Mouse (Mus musculus): Measurements from ENCODE around the gene Txn2.

Gene Txn2

GRCm38 (mm10) chr15:77933770-77934169 lies 5.0 kb upstream of the Txn2 start:
- peak; percentile 98 to 100 for DNase-seq

DNA sequence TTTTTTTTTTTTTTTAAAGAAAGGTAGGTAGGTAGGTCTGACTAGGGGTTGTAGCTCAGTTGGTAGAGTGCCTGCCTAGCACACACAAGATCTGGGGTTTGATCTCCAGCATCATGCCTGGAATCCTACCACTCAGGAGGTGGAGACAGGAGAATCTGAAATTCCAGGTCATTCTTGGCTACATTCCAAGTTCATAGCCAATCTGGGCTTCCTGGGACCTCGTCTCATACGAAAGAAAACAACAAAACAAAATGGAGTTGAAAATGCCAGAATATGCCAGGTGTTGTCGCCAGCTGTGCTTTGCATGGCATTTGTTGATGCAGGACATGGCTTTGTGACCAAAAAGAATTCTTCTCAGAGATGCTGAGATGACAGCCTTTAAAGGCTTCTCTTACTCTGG lies 4.4 kb upstream of the Txn2 start:
- no peak for DNase-seq

DNA sequence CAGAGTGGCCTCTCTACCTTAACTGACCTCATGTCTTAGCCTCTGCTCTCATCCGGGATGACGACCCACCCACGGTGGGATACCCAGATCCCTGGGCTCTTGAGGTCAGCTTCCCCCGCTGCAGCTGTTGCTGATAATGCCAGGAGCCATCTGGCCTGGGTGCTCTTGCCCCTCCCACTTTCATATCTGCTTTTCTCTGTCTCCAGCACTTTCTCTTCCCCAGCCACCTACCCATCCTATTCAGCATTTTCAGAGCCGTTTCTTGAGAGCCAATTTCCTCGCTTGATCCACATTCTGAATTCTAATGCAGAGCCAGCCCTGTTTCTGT lies 2.8 kb upstream of the Txn2 start:
- no peak for DNase-seq

DNA sequence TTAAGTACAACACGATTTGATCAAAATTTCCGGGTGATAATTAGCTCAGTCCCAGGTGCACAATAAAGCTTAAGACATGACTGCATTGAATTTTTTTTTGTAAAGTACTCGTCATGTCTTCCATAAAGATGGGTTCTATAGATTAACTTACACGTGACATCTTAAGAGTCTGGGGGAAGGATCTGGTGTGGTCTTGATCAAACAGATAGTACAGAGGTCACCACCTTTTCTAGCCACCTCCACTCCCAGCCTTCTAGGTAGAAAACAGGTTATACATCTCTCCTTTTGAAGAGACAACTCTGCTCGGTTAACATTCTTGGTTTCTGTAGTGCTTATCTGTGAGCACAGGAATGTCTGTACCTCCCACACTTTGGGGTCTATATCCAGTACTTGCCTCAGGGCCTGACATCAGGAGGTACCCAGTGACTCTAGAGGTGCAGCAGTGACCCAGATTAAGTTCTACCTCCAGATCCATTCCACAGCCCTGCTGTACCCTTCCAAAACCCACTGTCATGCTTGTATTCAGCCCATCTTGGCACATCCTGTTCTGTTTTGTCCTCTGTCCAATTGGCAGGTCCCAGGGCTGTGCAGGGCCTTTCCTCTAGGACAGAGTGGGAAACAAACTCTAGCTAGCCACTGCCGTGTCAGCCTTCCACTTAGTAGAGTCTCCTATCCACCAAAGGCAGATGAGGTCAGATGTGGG lies 2.3 kb upstream of the Txn2 start:
- DNase-seq: no peak

- DNase-seq: no peak
Measured at GRCm38 (mm10) chr15:77929804-77930203, 998 bp upstream of the Txn2 start.

DNA sequence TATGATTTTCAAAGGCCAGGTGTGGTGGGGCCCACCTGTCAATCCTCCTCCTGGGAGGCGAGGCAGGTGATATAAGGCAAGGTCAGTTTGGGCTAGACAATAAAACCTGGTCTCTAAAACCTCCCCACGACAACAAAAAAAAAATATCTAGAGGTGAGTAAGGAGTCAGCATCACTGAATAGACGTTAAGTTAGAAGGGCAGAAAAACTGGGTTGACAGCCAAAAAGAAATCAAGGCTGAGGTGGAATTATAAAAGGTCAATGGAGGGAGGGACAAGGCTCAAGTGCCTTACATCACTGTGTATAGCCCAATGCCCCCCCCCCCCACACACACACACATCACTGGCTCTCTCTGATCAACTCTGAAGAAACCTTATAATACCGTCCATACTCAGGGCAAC lies 715 bp downstream of the Txn2 start:
- no peak for DNase-seq

DNA sequence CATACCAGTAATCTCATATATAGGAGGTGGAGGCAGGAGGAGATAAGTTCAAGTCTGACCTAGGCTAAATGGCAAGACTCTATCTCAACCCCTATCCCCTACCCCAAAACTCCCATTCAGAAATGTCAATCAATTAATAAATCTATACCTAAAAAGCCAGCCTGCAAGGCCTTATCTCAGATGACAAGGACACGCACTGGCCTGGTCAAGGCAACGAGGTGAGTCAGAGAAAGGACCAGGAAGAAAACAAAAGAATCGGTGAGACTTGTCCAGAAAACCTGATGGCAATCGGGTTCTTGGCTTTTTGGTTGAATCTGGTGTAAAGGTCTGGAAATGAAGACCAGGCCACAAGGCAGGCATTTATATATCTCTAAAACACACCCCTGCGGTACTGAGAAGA lies 1.9 kb downstream of the Txn2 start:
- no peak for DNase-seq

GRCm38 (mm10) chr15:77925195-77925594 lies 3.6 kb downstream of the Txn2 start:
- DNase-seq: no peak

GRCm38 (mm10) chr15:77923267-77924035 lies 5.4 kb downstream of the Txn2 start:
- DNase-seq: no peak

GRCm38 (mm10) chr15:77922710-77923109 lies 6.1 kb downstream of the Txn2 start:
- peak; percentile 80 to 85 for DNase-seq

DNA sequence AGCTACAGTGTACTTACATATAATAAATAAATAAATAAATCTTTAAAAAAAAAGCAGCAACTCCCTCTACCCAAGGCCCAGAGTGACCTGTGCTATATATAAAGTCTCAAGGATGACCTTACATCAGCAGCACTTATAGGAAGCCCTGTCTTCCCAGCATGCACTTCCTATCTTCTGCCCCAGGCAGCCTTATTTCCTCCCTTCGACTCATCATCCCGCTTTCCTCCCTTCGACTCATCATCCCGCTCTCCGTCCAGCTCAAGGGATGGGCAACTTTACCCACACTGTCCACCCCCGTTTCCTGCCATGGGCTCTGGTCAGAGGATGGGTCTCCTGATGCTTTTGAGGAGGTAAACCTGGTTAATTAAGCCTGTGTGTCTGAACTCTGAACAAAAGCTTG lies 7.2 kb downstream of the Txn2 start:
- DNase-seq: no peak

DNA sequence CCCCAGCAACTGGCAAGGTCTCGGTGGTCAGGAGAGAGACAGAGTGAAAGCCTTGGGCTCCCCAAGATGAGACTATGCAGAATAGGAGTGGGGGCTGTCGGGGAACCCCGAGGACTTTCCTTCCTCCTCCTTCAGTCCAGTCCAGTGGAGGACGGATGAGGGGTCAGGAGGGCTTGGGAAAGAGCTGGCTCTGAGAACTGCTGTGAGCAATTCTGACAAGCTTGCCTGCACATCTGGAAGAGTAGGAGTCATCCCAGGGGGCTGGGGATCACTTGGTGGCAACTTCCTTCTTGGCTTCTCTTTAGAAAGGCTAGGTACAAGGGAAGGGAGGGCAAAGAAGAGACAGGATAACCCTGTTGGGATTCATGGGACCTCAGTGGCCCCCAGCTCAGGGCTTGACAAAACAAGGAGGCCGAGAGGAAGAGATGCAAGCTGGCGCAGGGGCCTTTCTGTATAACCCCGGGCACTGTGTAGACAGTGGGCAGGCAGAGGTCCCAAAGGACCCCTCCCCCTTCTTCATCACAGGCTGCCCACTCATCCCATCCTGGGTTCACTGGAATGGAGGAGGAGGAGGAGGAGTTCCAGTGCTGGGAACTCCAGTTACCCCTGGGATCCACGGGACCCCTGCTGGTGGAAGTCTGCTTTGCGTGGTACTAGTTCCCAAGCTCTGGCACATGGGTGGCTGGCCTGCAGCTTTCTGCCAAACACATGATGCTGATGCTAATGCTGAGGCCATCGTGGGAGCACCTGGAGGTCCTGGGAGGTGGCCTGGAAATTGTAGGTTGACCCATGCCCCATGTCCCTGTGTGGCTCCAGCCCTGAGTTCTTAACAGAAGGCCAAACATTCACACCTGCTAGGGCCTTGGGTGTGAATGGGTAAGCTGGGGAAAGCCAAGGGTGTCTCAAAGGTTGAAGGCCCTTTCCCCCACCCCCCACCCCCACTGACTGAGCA lies 8.0 kb downstream of the Txn2 start:
- no peak for DNase-seq

DNA sequence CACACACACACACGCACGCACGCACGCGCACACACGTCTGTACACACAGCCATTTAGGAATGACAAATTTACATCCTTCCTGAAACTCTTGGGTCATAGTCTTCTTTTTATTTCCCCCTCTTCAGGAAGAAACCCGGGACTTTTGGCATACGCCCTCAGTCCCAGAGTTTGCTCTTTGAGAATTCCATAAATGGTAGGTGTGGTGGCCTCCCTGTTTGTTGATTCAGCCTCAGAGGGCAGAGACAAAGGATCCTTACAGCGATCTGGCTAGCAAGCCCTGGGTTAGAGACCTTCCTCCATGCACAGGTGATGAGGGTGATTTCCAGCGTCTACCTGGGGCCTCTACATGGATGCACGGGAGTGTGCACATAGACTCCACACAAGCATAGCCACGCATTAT lies 9.4 kb downstream of the Txn2 start:
- DNase-seq: no peak

DNA sequence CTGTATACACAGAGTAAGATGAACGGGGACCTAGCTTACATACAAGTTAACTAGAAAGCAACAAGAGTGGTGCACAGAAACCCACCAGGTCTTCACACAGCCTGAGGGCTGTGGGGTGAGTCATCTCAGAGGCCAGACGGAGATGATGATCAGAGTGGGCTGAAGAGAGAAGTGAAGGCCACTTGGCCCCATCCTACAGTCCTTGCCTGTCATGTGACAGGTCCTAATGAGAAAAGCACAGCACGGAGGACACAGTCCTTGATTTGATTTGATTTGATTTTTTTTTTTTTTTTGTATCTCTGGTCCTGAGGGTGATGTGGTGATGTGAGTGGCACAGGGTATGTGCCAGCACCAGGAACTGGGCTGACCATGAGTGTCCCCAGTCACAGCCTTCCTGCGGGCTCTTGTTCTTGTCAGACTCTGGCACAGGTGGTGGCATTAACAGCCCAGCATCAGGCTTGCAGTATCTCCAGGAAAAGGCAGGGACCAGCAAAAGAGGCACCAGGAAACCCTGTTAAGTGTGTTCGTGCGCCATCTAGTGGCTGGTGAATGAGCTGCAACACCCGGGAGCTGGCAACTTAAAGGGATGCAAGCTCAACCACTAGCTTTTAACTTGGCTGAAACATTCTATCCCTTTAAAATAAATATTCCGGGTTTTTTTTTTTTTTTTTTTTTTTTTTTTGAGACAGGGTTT lies 11.8 kb downstream of the Txn2 start:
- DNase-seq: peak; percentile 89 to 96

DNA sequence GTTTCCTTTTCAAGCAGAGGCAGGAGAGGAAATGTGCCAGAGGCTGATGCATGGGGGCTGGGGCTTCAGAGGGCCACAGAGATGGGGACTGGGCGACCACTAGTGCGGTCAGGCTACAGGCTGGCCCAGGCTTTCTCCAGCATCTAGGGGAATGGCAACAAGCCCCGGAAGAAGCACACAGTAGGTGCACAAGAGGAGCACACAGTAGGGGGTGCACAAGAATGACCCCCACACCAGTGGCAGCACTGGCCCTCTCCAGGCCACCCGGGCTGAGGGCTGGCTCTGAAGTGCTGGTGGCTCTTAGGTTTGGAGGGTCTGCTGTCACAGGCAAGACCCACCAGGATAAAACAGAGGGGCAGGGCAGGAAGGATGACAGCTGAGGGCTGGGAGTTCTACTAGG lies 13.5 kb downstream of the Txn2 start:
- no peak for DNase-seq

GRCm38 (mm10) chr15:77914507-77914906 lies 14.3 kb downstream of the Txn2 start:
- no peak for DNase-seq

DNA sequence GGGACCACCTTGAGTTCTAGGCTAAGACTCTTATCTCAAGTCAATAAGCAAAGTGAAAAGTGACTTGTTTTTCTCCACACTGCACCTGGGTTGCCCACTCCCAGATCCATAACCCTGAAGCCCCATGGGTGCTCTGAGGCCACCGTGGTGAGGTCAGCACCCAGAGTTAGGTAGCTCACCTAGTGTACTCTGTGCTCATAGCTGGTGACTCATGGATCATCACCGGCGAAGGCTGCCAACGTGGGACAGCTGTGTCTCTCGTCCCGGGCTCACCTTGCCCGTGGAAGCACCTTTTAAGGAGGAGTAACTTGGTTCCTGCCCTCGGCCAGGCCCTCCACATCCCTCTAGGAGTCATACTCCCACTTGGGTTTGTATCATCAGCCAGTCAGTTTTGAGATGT lies 15.8 kb downstream of the Txn2 start:
- no peak for DNase-seq

- DNase-seq: no peak
Measured at GRCm38 (mm10) chr15:77912585-77912984, 16.2 kb downstream of the Txn2 start.

DNA sequence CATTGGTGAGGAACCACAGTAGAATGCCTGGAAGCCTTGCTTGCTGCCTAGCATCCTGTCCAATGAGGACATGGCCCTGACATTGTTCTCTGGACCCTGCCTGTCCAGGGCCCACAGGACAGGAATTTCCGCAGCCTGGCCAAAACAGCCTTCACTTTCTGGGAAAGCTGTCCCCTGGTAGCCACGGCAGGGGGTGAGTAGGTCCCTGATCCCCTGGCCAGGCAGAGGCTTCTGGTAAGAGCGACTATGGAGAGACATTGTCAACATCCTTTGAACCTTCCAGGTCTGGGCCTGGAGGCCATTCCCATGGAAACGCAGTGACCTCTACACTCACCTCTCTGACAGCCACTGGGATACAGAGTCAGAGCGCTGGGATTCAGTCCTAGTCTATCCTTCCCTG lies 16.8 kb downstream of the Txn2 start:
- peak; percentile 52 to 61 for DNase-seq

- peak; percentile 86 to 92 for DNase-seq
Measured at GRCm38 (mm10) chr15:77911065-77911464, 17.7 kb downstream of the Txn2 start.

DNA sequence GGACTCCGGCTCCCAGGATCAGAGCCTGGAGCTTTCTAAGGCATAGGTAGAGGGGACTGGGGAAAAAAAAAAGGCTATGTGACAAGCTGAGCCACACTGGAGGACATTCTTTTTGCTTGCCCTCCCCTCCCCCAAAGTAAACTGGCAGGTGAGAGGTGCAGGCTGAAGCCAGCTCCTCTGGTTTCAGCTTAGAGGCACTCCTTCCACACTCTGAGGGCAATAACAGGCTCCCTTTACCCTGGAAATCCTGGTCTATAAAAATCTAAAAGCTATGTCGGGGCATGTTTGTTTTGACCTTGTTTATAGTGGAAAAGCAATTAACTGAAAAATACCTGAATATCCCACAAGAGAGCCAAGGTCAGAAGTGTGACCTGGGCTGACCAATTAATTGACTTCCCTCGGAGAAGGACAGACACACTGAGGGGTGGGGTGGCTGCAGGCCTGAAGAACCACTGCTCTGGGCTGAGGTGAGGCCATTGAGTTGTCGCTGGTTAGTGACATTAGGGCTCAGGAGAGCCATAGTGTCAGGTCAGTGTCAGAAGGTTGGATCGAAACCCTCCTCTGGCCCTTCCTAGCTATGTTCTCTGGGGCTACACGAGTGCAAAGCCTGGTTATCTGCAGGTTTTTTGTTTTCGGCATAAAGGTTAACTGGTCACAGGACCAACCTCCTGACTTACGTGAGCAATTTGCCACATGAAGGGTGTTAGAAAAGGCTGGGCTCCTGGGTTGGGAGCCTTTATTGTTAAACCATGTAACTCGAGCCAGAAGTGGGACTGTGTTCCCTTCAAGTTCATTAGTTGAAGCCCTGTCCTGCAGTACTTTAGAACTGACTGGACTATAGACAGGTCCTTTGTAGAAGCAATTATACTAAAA lies 20.9 kb downstream of the Txn2 start:
- peak in 1 of 2 experiments; percentile 79 for DNase-seq

DNA sequence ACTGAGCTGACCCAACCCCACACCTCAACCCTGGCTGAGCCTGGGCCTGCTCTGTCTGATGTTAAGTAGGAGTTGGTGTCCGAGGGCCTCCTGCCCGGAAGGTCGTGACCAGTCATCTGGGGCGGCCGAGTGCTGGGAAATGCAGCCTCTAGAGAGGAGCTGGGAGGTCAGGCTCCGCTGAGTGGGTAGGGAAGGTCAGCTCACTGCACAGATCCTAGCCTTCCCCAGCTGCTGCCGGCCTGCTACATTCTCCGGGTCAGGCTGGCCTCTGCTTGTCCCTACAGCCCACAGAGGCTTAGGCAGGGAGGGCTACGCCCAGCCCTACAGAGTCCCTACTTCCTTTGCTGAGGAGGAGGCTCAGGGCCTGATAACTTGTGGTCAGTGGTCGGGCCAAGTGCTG lies 22.3 kb downstream of the Txn2 start:
- no peak for DNase-seq
